Mouse (Mus musculus) liver, embryonic 14.5 days (tissue): ENCODE measurements around the gene Clmp. TPM values are rescaled to one million over a fixed set of nuclear protein-coding genes. Genes with fewer than 3 reads are reported as not detected.
A peak's percentile ranks its signal among the peaks of the same experiment; 100 is the strongest.

Experiments used
- ATAC-seq: fragments of 200-750 bp; cut with Nextera tagmentation; 2 replicates; pipeline ENCODE4 v1.8.0; 2017; ENCODE audit warnings: moderate number of reproducible peaks, mild to moderate bottlenecking, moderate library complexity; ENCODE audit not compliant: insufficient read depth
- DNase-seq, 3 experiments: peaks; one replicate each; pipeline ENCODE4 v3.0.0-alpha.2; 2012 to 2013; ENCODE audit warnings: low read depth in 3 of 3, low spot score in 3 of 3
- H3K27ac ChIP-seq: fragments of 300-500 bp; sonication (generic); 2 replicates; pipeline ENCODE4 v1.5.1; 2014; ENCODE audit warnings: moderate library complexity, mild to moderate bottlenecking, control low read depth, inconsistent platforms
- H3K27me3 ChIP-seq: fragments of 300-500 bp; sonication (generic); 2 replicates; pipeline ENCODE4 v1.6.1; 2014; ENCODE audit warnings: mild to moderate bottlenecking, low read length, moderate library complexity; ENCODE audit not compliant: control insufficient read depth, insufficient read depth
- H3K36me3 ChIP-seq: fragments of 300-500 bp; sonication (generic); replicated peaks from 2 replicates; pipeline ENCODE4 v1.6.1; 2014; ENCODE audit warnings: low read depth; ENCODE audit not compliant: control insufficient read depth, insufficient read depth
- H3K4me1 ChIP-seq, 2 experiments: fragments of 200-500 bp in 1 of 2; fragments of 300-500 bp in 1 of 2; sonication (generic) in 1 of 2; replicated peaks; 2 replicates each; pipeline ENCODE4 v1.6.1; 2012 to 2014; ENCODE audit warnings: antibody characterized with exemption in 1 of 2, inconsistent platforms in 1 of 2, low read length in 1 of 2; ENCODE audit not compliant: control insufficient read depth in 2 of 2, insufficient read depth in 2 of 2
- H3K4me2 ChIP-seq: fragments of 300-500 bp; sonication (generic); 2 replicates; pipeline ENCODE4 v1.6.1; 2014; ENCODE audit warnings: low read depth, mild to moderate bottlenecking, control low read depth, moderate library complexity
- H3K4me3 ChIP-seq, 2 experiments: fragments of 200-500 bp in 1 of 2; fragments of 300-500 bp in 1 of 2; sonication (generic) in 1 of 2; 2 replicates each; pipeline ENCODE4 v1.5.1; 2012 to 2014; ENCODE audit warnings: low read depth in 2 of 2, low read length in 2 of 2, mild to moderate bottlenecking in 2 of 2, control low read depth in 1 of 2, inconsistent platforms in 1 of 2, moderate library complexity in 1 of 2; ENCODE audit not compliant: insufficient read depth in 1 of 2
- H3K9ac ChIP-seq: fragments of 300-500 bp; sonication (generic); replicated peaks from 2 replicates; pipeline ENCODE4 v1.6.1; 2014; ENCODE audit warnings: mild to moderate bottlenecking, control low read depth, moderate library complexity
- H3K9me3 ChIP-seq: fragments of 300-500 bp; sonication (generic); 2 replicates; pipeline ENCODE4 v1.6.1; 2016; ENCODE audit warnings: low read length, mixed read lengths; ENCODE audit not compliant: control insufficient read depth
- CTCF ChIP-seq: IDR thresholded peaks from 2 replicates; pipeline ENCODE4 v1.5.1; 2016; ENCODE audit warnings: antibody characterized with exemption, low read depth, control low read depth
- EP300 ChIP-seq: IDR thresholded peaks from 2 replicates; pipeline ENCODE4 v1.6.1; 2016; ENCODE audit warnings: antibody characterized with exemption, low read depth
- WGBS: fragments of 180-500 bp; shearing (Covaris S2); extraction: QIAGEN DNeasy Blood & Tissue Kit; methylation state at CpG from one replicate; pipeline ENCODE4 v1.1.7; 2014; ENCODE audit not compliant: insufficient replicate concordance; 5-methylcytosine and 5-hydroxymethylcytosine counted together
- polyA plus RNA-seq, 2 experiments: library from polyadenylated mRNA; depleted of rRNA in 1 of 2; stranded (reverse) in 1 of 2; unstranded in 1 of 2; fragments of >200 nt; fragmentation: Nextera tagmentation in 1 of 2; extraction: Ambion mirVana in 1 of 2; gene quantifications; 2 replicates each; pipeline versions ENCODE4 v1.2.1 to v1.2.3; 2012 to 2014

Gene Clmp
- polyA plus RNA-seq, 2 experiments, result 0.55 to 0.59 TPM

GRCm38 (mm10) chr9:40827366-40827765 is 141.6 kb downstream of the Clmp start:
- no peak overlapping the region for H3K4me3 ChIP-seq
- ATAC-seq, result no peak
- no peak for TF ChIP-seq CTCF
- no peak for TF ChIP-seq EP300
- no peaks in the 10 kb centered on the region for H3K9me3 ChIP-seq
- H3K9ac ChIP-seq, result no peak overlapping the region
- DNase-seq, result no peak
- no peak overlapping the region for H3K4me2 ChIP-seq
- H3K36me3 ChIP-seq, result no peaks in the 10 kb centered on the region
- no peaks in the 10 kb centered on the region for H3K27me3 ChIP-seq
- WGBS, result 62% methylated on average over 4 of the region's 4 CpGs
- H3K4me1 ChIP-seq, result no peaks in the 10 kb centered on the region
- no peak overlapping the region for H3K27ac ChIP-seq

GRCm38 (mm10) chr9:40834569-40834968 is 148.8 kb downstream of the Clmp start:
- WGBS, result 3% methylated on average over 12 of the region's 12 CpGs
- Histone ChIP-seq H3K4me2 (no peak overlapping the region), H3K36me3 (no peaks in the 10 kb centered on the region), H3K27me3 (no peaks in the 10 kb centered on the region), H3K4me3 (no peak overlapping the region), H3K9ac (no peak overlapping the region), H3K4me1 (no peaks in the 10 kb centered on the region), H3K9me3 (no peaks in the 10 kb centered on the region), H3K27ac (no peak overlapping the region)
- peak; percentile 25 to 48 (median 32) for DNase-seq
- TF ChIP-seq EP300, result no peak
- peak; percentile 84 for TF ChIP-seq CTCF
- no peak for ATAC-seq

Other genes with a start within 250 kb of the Clmp start
- gene Gramd1b, start 154.6 kb upstream of the Clmp start, polyA plus RNA-seq (2012; rRNA removed), result 1.0 TPM in 2 replicates
- 0.48 and 0.71 TPM in 2 replicates for gene Gramd1b, start 154.6 kb upstream of the Clmp start, polyA plus RNA-seq (2014; fragmentation: Nextera tagmentation; extraction: Ambion mirVana)
- gene Gm21915, start 15.3 kb upstream of the Clmp start, polyA plus RNA-seq (2012; rRNA removed), result not detected in 2 replicates
- gene Gm21915, start 15.3 kb upstream of the Clmp start, polyA plus RNA-seq (2014; fragmentation: Nextera tagmentation; extraction: Ambion mirVana), result not detected in 2 replicates
- gene Hspa8, start 115.0 kb downstream of the Clmp start, polyA plus RNA-seq (2012; rRNA removed), result 1,333 and 1,529 TPM in 2 replicates
- gene Hspa8, start 115.0 kb downstream of the Clmp start, polyA plus RNA-seq (2014; fragmentation: Nextera tagmentation; extraction: Ambion mirVana), result 1,148 and 1,204 TPM in 2 replicates
- gene Bsx, start 188.2 kb downstream of the Clmp start, polyA plus RNA-seq (2012; rRNA removed), result 0.01 TPM in 1 of 2 replicates, not detected in the other
- gene Bsx, start 188.2 kb downstream of the Clmp start, polyA plus RNA-seq (2014; fragmentation: Nextera tagmentation; extraction: Ambion mirVana), result not detected in 2 replicates